ENCODE assay signal across 21 mouse cellular contexts in the genomic region with DNA sequence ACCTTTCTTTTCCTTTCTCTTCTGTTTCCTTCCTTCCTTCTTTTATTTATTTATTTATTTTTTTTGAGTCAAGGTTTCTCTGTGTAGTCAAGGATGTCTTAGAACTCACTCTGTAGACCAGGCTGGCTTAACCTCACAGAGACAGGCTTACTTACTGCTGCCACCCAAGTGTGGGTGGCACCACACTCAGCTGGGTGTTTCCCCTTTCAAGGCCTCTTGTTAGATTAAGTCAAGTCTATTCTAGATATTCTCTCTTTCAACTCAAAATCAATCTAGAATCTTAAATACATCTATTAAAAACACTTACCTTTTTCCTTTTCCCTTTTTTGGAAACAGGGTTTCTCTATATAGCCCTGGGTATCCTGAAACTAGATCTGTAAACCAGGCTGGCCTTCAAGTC. TPM values are rescaled to one million over a fixed set of nuclear protein-coding genes. Genes with fewer than 3 reads are reported as not detected.
DNase-seq lines count a peak whose midpoint lies in the region; ATAC-seq lines count a peak whose summit lies in the region.
"Had no signal": no experiment of that assay in that cellular context is flagged by ENCODE, and none has a peak within 500 bp of the region (broad histone marks: within the 10 kb centered on the region; RNA-seq: fewer than 3 reads in every experiment).

No protein-coding gene starts in this region.

- H3K27ac ChIP-seq in liver, embryonic 15.5 days (replicated peaks), result peak overlapping the region; percentile 100
- H3K27ac ChIP-seq: forebrain, embryonic 10.5 days; hindbrain, embryonic 15.5 days; limb, embryonic 13.5 days; midbrain, embryonic 13.5 days had no signal

- peaks cover 36% of the 10 kb centered on the region for H3K4me1 ChIP-seq in liver, embryonic 15.5 days (replicated peaks)
- H3K4me1 ChIP-seq: forebrain, embryonic 10.5 days; limb, embryonic 13.5 days had no signal

- H3K4me2 ChIP-seq in liver, embryonic 15.5 days, result 0 out of 2 replicates have a peak overlapping the region, but pooled peaks have one; percentile 14
- H3K4me2 ChIP-seq: heart, embryonic 12.5 days; hindbrain, embryonic 15.5 days; limb, embryonic 13.5 days; midbrain, embryonic 13.5 days had no signal

- peak; percentile 66 for DNase-seq in heart, adult 11 months
- no peak for DNase-seq in heart, postnatal 36 days
- DNase-seq in CD4-positive helper T cell, adult 2 months (ENCODE audit: low read depth, low spot score), result peak; percentile 65
- DNase-seq in c-Kit-negative CD71-positive TER-119-positive erythroid progenitor cells, embryonic 14.5 days (ENCODE audit: low read depth, low spot score), result peak; percentile 45
- no peak for DNase-seq in right cerebral cortex, postnatal 25 days
- no peak for DNase-seq in kidney, postnatal 14 days
- no peak for DNase-seq in urinary bladder, adult 18-20 months (ENCODE audit: low spot score in 2 of 2)
- DNase-seq: adrenal gland, postnatal 10 days; cerebellum, adult 11 months; cerebellum, postnatal 14 days; embryo, embryonic 11 days; forebrain, postnatal 0 days; heart, postnatal 14 days; thymus, postnatal 4 days had no signal

- H3K4me3 ChIP-seq in liver, embryonic 15.5 days (replicated peaks), result no peak overlapping the region
- H3K4me3 ChIP-seq: forebrain, embryonic 10.5 days; heart, embryonic 12.5 days; limb, embryonic 13.5 days; midbrain, embryonic 13.5 days had no signal

- H3K36me3 ChIP-seq in liver, embryonic 15.5 days (replicated peaks), result peaks cover 1% of the 10 kb centered on the region; the same call in 1 of the 2 replicates
- H3K36me3 ChIP-seq: hindbrain, embryonic 15.5 days had no signal

- intact Hi-C loops in heart, postnatal 36 days (cut with DNase I), result no loop called here

- ATAC-seq in liver, embryonic 15.5 days (ENCODE audit: insufficient read depth), result no peak
- ATAC-seq: forebrain, postnatal 0 days; intestine, embryonic 16.5 days; midbrain, embryonic 13.5 days had no signal

- H3K9ac ChIP-seq in liver, embryonic 15.5 days, result no peak overlapping the region
- H3K9ac ChIP-seq: forebrain, postnatal 0 days; heart, embryonic 12.5 days; hindbrain, embryonic 15.5 days; limb, embryonic 13.5 days; midbrain, embryonic 13.5 days had no signal

- peaks cover 4% of the 10 kb centered on the region for H3K9me3 ChIP-seq in liver, embryonic 15.5 days (replicated peaks)

- H3K27me3 ChIP-seq in liver, embryonic 15.5 days, result no peaks in the 10 kb centered on the region
- H3K27me3 ChIP-seq: heart, embryonic 12.5 days; hindbrain, embryonic 15.5 days; limb, embryonic 13.5 days; midbrain, embryonic 13.5 days had no signal

RNA-seq across cellular contexts. Expression of a gene that starts 11.3 kb away (rescaled TPM):
- 10 to 100 TPM; 78.1 to 88.5 TPM for total RNA-seq in heart, postnatal 36 days (2021)
- polyA plus RNA-seq in liver, embryonic 15.5 days (2015; fragmentation: Nextera tagmentation; extraction: Ambion mirVana), result 14.6 and 17.7 TPM in 2 replicates

Comparison
In these comparisons a context has a peak if more than half of its experiments do, and no peak if none do; other contexts are left out.
1. DNase-seq: peak in heart, adult 11 months (single experiment), CD4-positive helper T cell, adult 2 months (single experiment) and c-Kit-negative CD71-positive TER-119-positive erythroid progenitor cells, embryonic 14.5 days (single experiment); none in heart, postnatal 36 days (0 of 2), right cerebral cortex, postnatal 25 days (single experiment), kidney, postnatal 14 days (single experiment) and urinary bladder, adult 18-20 months (0 of 2).